Mouse (Mus musculus): ENCODE measurements at regions not wholly inside any gene's neighbourhood (a gene's known extent, or its start where the extent isn't known, plus 50 kb on each side); places are given as distances from the start of the nearest gene placed in this dataset.

GRCm38 (mm10) chr12:112350733-112351132, 138.5 kb upstream of the A530016L24Rik start:
- Histone ChIP-seq H3ac (ENCODE audit: control insufficient read depth, insufficient read length) (no peak overlapping the region), H3K27me3 (ENCODE audit: control insufficient read depth, insufficient read depth, insufficient read length) (peaks cover 31% of the 10 kb centered on the region), H3K36me3 (ENCODE audit: control insufficient read depth, insufficient read depth) (no peaks in the 10 kb centered on the region), H3K4me3 (no peak overlapping the region), H3K79me2 (ENCODE audit: control insufficient read depth, insufficient read depth) (no peaks in the 10 kb centered on the region), H3K4me2 (ENCODE audit: low read depth) (no peak overlapping the region)
- TF ChIP-seq MYOD1 (IDR thresholded peaks at IDR 0.05; ENCODE audit: control insufficient read depth in 1 of 3, insufficient read length in 2 of 3, low read depth in 2 of 3) (no peak), E2F4 (IDR thresholded peaks at IDR 0.05; ENCODE audit: insufficient read depth) (no peak), POLR2AphosphoS2 (IDR thresholded peaks at IDR 0.05; ENCODE audit: insufficient read length, low read depth) (no peak)

- H3ac ChIP-seq (ENCODE audit: control insufficient read depth, insufficient read length) = no peak overlapping the region
- TF ChIP-seq POLR2AphosphoS2 (IDR thresholded peaks at IDR 0.05; ENCODE audit: insufficient read length, low read depth) = no peak
- no peak for TF ChIP-seq CEBPB (IDR thresholded peaks at IDR 0.05; ENCODE audit: insufficient read depth, poor library complexity, severe bottlenecking)
- no peak for TF ChIP-seq MAX (IDR thresholded peaks at IDR 0.05; ENCODE audit: low read depth)
- no peak for TF ChIP-seq TCF3 (IDR thresholded peaks at IDR 0.05; ENCODE audit: insufficient read length, low read depth)
- no peak for TF ChIP-seq E2F4 (IDR thresholded peaks at IDR 0.05; ENCODE audit: insufficient read depth)
- TF ChIP-seq SRF (IDR thresholded peaks at IDR 0.05; ENCODE audit: control insufficient read depth, insufficient read length, low read depth) = no peak
- no peak for TF ChIP-seq MYOD1 (IDR thresholded peaks at IDR 0.05; ENCODE audit: control insufficient read depth in 1 of 3, insufficient read length in 2 of 3, low read depth in 2 of 3)
- TF ChIP-seq REST (IDR thresholded peaks at IDR 0.05; ENCODE audit: insufficient read depth, insufficient read length) = no peak
- H3K4me2 ChIP-seq (ENCODE audit: low read depth) = no peak overlapping the region
Observed at GRCm38 (mm10) chr12:112363349-112363748, 125.9 kb upstream of the A530016L24Rik start.

GRCm38 (mm10) chr12:112367221-112367620, 122.0 kb upstream of the A530016L24Rik start:
- Histone ChIP-seq H3ac (ENCODE audit: control insufficient read depth, insufficient read length) (no peak overlapping the region), H3K4me3 (no peak overlapping the region), H3K27me3 (ENCODE audit: control insufficient read depth, insufficient read depth, insufficient read length) (peaks cover 8% of the 10 kb centered on the region), H3K79me2 (ENCODE audit: control insufficient read depth, insufficient read depth) (no peaks in the 10 kb centered on the region), H3K4me2 (ENCODE audit: low read depth) (no peak overlapping the region), H3K36me3 (ENCODE audit: control insufficient read depth, insufficient read depth) (no peaks in the 10 kb centered on the region)
- TF ChIP-seq CEBPB (IDR thresholded peaks at IDR 0.05; ENCODE audit: insufficient read depth, poor library complexity, severe bottlenecking) (no peak), MAX (IDR thresholded peaks at IDR 0.05; ENCODE audit: low read depth) (no peak), POLR2A (IDR thresholded peaks at IDR 0.05; ENCODE audit: insufficient read length, low read depth) (no peak), TCF12 (IDR thresholded peaks at IDR 0.05; ENCODE audit: insufficient read depth, poor library complexity, severe bottlenecking) (no peak), TCF3 (IDR thresholded peaks at IDR 0.05; ENCODE audit: insufficient read length, low read depth) (no peak), E2F4 (IDR thresholded peaks at IDR 0.05; ENCODE audit: insufficient read depth) (no peak), REST (IDR thresholded peaks at IDR 0.05; ENCODE audit: insufficient read depth, insufficient read length) (no peak), SRF (IDR thresholded peaks at IDR 0.05; ENCODE audit: control insufficient read depth, insufficient read length, low read depth) (no peak), MYOG (IDR thresholded peaks at IDR 0.05; ENCODE audit: control insufficient read depth in 1 of 3, insufficient read depth in 1 of 3, insufficient read length in 2 of 3, low read depth in 2 of 3) (no peak), USF1 (IDR thresholded peaks at IDR 0.05; ENCODE audit: low read depth) (no peak), MYOD1 (IDR thresholded peaks at IDR 0.05; ENCODE audit: control insufficient read depth in 1 of 3, insufficient read length in 2 of 3, low read depth in 2 of 3) (no peak), POLR2AphosphoS2 (IDR thresholded peaks at IDR 0.05; ENCODE audit: insufficient read length, low read depth) (no peak)

More at GRCm38 (mm10) chr12:112363349-112363748, 125.9 kb upstream of the A530016L24Rik start:
- no peaks in the 10 kb centered on the region for H3K27me3 ChIP-seq (ENCODE audit: control insufficient read depth, insufficient read depth, insufficient read length)
- H3K4me3 ChIP-seq = no peak overlapping the region
- H3K36me3 ChIP-seq (ENCODE audit: control insufficient read depth, insufficient read depth) = no peaks in the 10 kb centered on the region
- no peaks in the 10 kb centered on the region for H3K79me2 ChIP-seq (ENCODE audit: control insufficient read depth, insufficient read depth)

GRCm38 (mm10) chr12:112368112-112368511, 121.1 kb upstream of the A530016L24Rik start:
- TF ChIP-seq MYOD1 (IDR thresholded peaks at IDR 0.05; ENCODE audit: control insufficient read depth in 1 of 3, insufficient read length in 2 of 3, low read depth in 2 of 3) (no peak), MYOG (IDR thresholded peaks at IDR 0.05; ENCODE audit: control insufficient read depth in 1 of 3, insufficient read depth in 1 of 3, insufficient read length in 2 of 3, low read depth in 2 of 3) (no peak), SRF (IDR thresholded peaks at IDR 0.05; ENCODE audit: control insufficient read depth, insufficient read length, low read depth) (no peak), E2F4 (IDR thresholded peaks at IDR 0.05; ENCODE audit: insufficient read depth) (no peak), CEBPB (IDR thresholded peaks at IDR 0.05; ENCODE audit: insufficient read depth, poor library complexity, severe bottlenecking) (no peak), TCF12 (IDR thresholded peaks at IDR 0.05; ENCODE audit: insufficient read depth, poor library complexity, severe bottlenecking) (no peak), TCF3 (IDR thresholded peaks at IDR 0.05; ENCODE audit: insufficient read length, low read depth) (no peak), REST (IDR thresholded peaks at IDR 0.05; ENCODE audit: insufficient read depth, insufficient read length) (no peak), MAX (IDR thresholded peaks at IDR 0.05; ENCODE audit: low read depth) (no peak), USF1 (IDR thresholded peaks at IDR 0.05; ENCODE audit: low read depth) (no peak), POLR2AphosphoS2 (IDR thresholded peaks at IDR 0.05; ENCODE audit: insufficient read length, low read depth) (no peak), POLR2A (IDR thresholded peaks at IDR 0.05; ENCODE audit: insufficient read length, low read depth) (no peak)
- H3K27me3 ChIP-seq (ENCODE audit: control insufficient read depth, insufficient read depth, insufficient read length) = peaks cover 12% of the 10 kb centered on the region

GRCm38 (mm10) chr12:112369581-112370371, 119.5 kb upstream of the A530016L24Rik start:
- no peak overlapping the region for H3K4me3 ChIP-seq
- peaks cover 15% of the 10 kb centered on the region for H3K27me3 ChIP-seq (ENCODE audit: control insufficient read depth, insufficient read depth, insufficient read length)
- TF ChIP-seq POLR2A (IDR thresholded peaks at IDR 0.05; ENCODE audit: insufficient read length, low read depth) (no peak), POLR2AphosphoS2 (IDR thresholded peaks at IDR 0.05; ENCODE audit: insufficient read length, low read depth) (no peak), REST (IDR thresholded peaks at IDR 0.05; ENCODE audit: insufficient read depth, insufficient read length) (no peak), TCF12 (IDR thresholded peaks at IDR 0.05; ENCODE audit: insufficient read depth, poor library complexity, severe bottlenecking) (no peak), MYOG (IDR thresholded peaks at IDR 0.05; ENCODE audit: control insufficient read depth in 1 of 3, insufficient read depth in 1 of 3, insufficient read length in 2 of 3, low read depth in 2 of 3) (no peak), E2F4 (IDR thresholded peaks at IDR 0.05; ENCODE audit: insufficient read depth) (no peak), USF1 (IDR thresholded peaks at IDR 0.05; ENCODE audit: low read depth) (no peak), CEBPB (IDR thresholded peaks at IDR 0.05; ENCODE audit: insufficient read depth, poor library complexity, severe bottlenecking) (no peak), MYOD1 (IDR thresholded peaks at IDR 0.05; ENCODE audit: control insufficient read depth in 1 of 3, insufficient read length in 2 of 3, low read depth in 2 of 3) (no peak), TCF3 (IDR thresholded peaks at IDR 0.05; ENCODE audit: insufficient read length, low read depth) (no peak)
- no peaks in the 10 kb centered on the region for H3K79me2 ChIP-seq (ENCODE audit: control insufficient read depth, insufficient read depth)
- H3ac ChIP-seq (ENCODE audit: control insufficient read depth, insufficient read length) = no peak overlapping the region
- no peaks in the 10 kb centered on the region for H3K36me3 ChIP-seq (ENCODE audit: control insufficient read depth, insufficient read depth)
- no peak overlapping the region for H3K4me2 ChIP-seq (ENCODE audit: low read depth)

More at GRCm38 (mm10) chr12:112368112-112368511, 121.1 kb upstream of the A530016L24Rik start:
- Histone ChIP-seq H3K79me2 (ENCODE audit: control insufficient read depth, insufficient read depth) (no peaks in the 10 kb centered on the region), H3K4me3 (no peak overlapping the region), H3K4me2 (ENCODE audit: low read depth) (no peak overlapping the region), H3K36me3 (ENCODE audit: control insufficient read depth, insufficient read depth) (no peaks in the 10 kb centered on the region), H3ac (ENCODE audit: control insufficient read depth, insufficient read length) (no peak overlapping the region)

Data from myocyte (in vitro differentiated cells).